Mouse (Mus musculus) lung, postnatal 4 days (tissue): Measurements from ENCODE around the gene Lin37.

ENCODE experiments used
- DNase-seq, 2 experiments: peaks; one replicate each; pipeline ENCODE4 v3.0.0; 2021

Lin37 gene

GRCm38 (mm10) chr7:30559443-30559954 lies at the start of gene Lin37:
Lin37 (minus strand) TSS chr7:30559838.
- peak; percentile 97 to 99 for DNase-seq

GRCm38 (mm10) chr7:30608476-30608875 lies 48.8 kb upstream of the Lin37 start:
- DNase-seq: no peak

GRCm38 (mm10) chr7:30607706-30608309 lies 48.2 kb upstream of the Lin37 start:
- DNase-seq: peak; percentile 77 to 79

- DNase-seq: no peak
Observed at GRCm38 (mm10) chr7:30604944-30605343, 45.3 kb upstream of the Lin37 start.

GRCm38 (mm10) chr7:30604424-30604823 lies 44.8 kb upstream of the Lin37 start:
- no peak for DNase-seq

- peak; percentile 75 to 90 for DNase-seq
Observed at GRCm38 (mm10) chr7:30602583-30602982, 42.9 kb upstream of the Lin37 start.

GRCm38 (mm10) chr7:30600651-30601050 lies 41.0 kb upstream of the Lin37 start:
- peak; percentile 76 to 88 for DNase-seq

GRCm38 (mm10) chr7:30599933-30600353 lies 40.3 kb upstream of the Lin37 start:
- peak; percentile 94 to 97 for DNase-seq

- DNase-seq: no peak
Observed at GRCm38 (mm10) chr7:30598786-30599185, 39.1 kb upstream of the Lin37 start, which contains the start of gene Zbtb32. Zbtb32 (minus strand) TSS chr7:30598909.

- DNase-seq: peak; percentile 41 to 42
Observed at GRCm38 (mm10) chr7:30596811-30597210, 37.2 kb upstream of the Lin37 start.

GRCm38 (mm10) chr7:30596093-30596492 lies 36.5 kb upstream of the Lin37 start:
- DNase-seq: no peak

- no peak for DNase-seq
Observed at GRCm38 (mm10) chr7:30594510-30595024, 34.9 kb upstream of the Lin37 start.

GRCm38 (mm10) chr7:30593579-30594509 lies 34.2 kb upstream of the Lin37 start:
- no peak for DNase-seq

GRCm38 (mm10) chr7:30592772-30593423 lies 33.3 kb upstream of the Lin37 start:
- DNase-seq: no peak

GRCm38 (mm10) chr7:30591605-30591951 lies 31.9 kb upstream of the Lin37 start:
- DNase-seq: no peak

- DNase-seq: no peak
Observed at GRCm38 (mm10) chr7:30590927-30591604, 31.4 kb upstream of the Lin37 start.

- peak; percentile 85 to 90 for DNase-seq
Observed at GRCm38 (mm10) chr7:30589435-30590301, 30.0 kb upstream of the Lin37 start.

- DNase-seq: peak; percentile 97 to 99
Observed at GRCm38 (mm10) chr7:30588676-30589434, 29.2 kb upstream of the Lin37 start, which contains the start of gene Kmt2b. Kmt2b (minus strand) TSS chr7:30588726.

GRCm38 (mm10) chr7:30587842-30588667 lies 28.4 kb upstream of the Lin37 start:
- DNase-seq: peak in 1 of 2 experiments; percentile 64
